Mouse (Mus musculus) G1E (cell line): Measurements from ENCODE around the gene Snx8.

Experiments
- CTCF ChIP-seq: IDR thresholded peaks from 2 replicates; pipeline ENCODE4 v1.5.1; 2012; ENCODE audit warnings: low read depth, low read length, inconsistent platforms, mixed read lengths
- GATA1 ChIP-seq: IDR thresholded peaks from 2 replicates; pipeline ENCODE4 v1.6.1; 2012; ENCODE audit warnings: borderline replicate concordance, low read length, inconsistent platforms, mixed read lengths
- TAL1 ChIP-seq: conservative IDR thresholded peaks from 2 replicates; pipeline ENCODE4 v1.6.1; 2012; ENCODE audit warnings: low read depth, low read length, inconsistent platforms, mixed read lengths

GRCm38 (mm10) chr5:140391981-140392380 lies 2.9 kb upstream of the Snx8 start:
- TF ChIP-seq CTCF (no peak), GATA1 (no peak), TAL1 (no peak)
